Mouse (Mus musculus): Measurements from ENCODE around the gene Hsf2bp. TPM values are rescaled to one million over a fixed set of nuclear protein-coding genes. Genes with fewer than 3 reads are reported as not detected.
A peak's percentile ranks its signal among the peaks of the same experiment; 100 is the strongest.
"Not testable (repeated sequence)": the region's sequence is repeated elsewhere in the genome, so short reads cannot be mapped to it uniquely, and the experiment has no call there.

Gene Hsf2bp
- under 1 TPM; 0.76 to 0.83 TPM for total RNA-seq (2021)
- long read RNA-seq, experiment 1: 0 reads
- long read RNA-seq, experiment 2, partial matches to known transcripts: 0 of 1 reads
- long read RNA-seq, experiment 2, other reads (novel, unspliced or antisense): 1 of 1 reads

- DNase-seq: peak; percentile 81
- intact Hi-C loops (cut with DNase I): loop anchor here (10.0 kb wide), 1 partner anchor 521 kb away; the partner anchor contains the start of gene Wdr4
Observed at GRCm38 (mm10) chr17:32035609-32036508, at the start of gene Hsf2bp, which contains the start of gene Rrp1b. TSS of gene Hsf2bp (minus strand) at chr17:32036349. TSS of gene Rrp1b (plus strand) at chr17:32036100.

GRCm38 (mm10) chr17:32083351-32083750, 47.2 kb upstream of the Hsf2bp start:
- intact Hi-C loops (cut with DNase I): no loop called here
- DNase-seq: no peak

DNA sequence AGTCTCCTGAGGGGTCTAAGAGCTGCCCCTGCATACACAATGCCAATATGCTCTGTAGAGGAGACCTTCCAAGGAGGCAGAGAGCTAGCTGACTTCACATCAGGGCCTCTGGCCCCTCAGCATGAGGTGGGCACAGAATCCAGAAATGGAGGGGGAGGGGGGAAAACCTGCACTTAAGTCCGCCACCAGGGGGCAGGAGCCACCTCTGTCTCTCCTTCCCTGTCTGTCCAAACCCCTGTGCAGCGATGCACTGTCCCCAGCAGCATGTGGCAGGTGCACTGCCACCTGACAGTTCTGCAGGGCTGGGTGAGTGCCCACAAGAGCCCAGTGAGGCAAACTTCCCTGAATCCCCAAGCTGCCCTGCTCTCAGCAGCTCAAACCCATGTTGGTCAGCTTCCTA, 39.0 kb upstream of the Hsf2bp start:
- DNase-seq: peak; percentile 57 to 70
- intact Hi-C loops (cut with DNase I): loop anchor here (2.0 kb wide), 2 partner anchors 136 to 390 kb away; no protein-coding TSS in a partner anchor

GRCm38 (mm10) chr17:32074658-32075057, 38.5 kb upstream of the Hsf2bp start:
- no peak for DNase-seq
- intact Hi-C loops (cut with DNase I): loop anchor here (2.0 kb wide), 2 partner anchors 136 to 390 kb away; no protein-coding TSS in a partner anchor

DNA sequence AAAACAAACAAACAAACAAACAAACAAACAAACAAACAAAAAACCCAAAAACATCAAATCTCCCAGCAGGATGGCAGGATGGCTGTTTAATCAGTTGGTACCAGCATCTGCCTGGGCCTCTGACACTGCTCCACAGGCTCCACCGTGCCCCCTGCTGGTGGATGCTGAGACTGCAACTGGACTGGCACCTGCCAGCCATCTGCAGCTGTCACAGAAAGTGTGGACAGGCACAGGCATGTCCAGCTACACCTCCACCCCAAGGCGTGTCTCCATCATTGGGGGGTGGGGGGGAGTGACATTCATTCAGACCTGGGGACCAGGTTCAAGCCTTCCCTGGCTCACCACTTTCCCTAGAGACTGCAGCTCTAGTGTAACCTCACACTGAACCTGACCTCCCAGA, 37.2 kb upstream of the Hsf2bp start:
- intact Hi-C loops (cut with DNase I): loop anchor here (1.0 kb wide), 1 partner anchor 46 kb away; no protein-coding TSS in a partner anchor
- peak; percentile 86 to 94 for DNase-seq

DNA sequence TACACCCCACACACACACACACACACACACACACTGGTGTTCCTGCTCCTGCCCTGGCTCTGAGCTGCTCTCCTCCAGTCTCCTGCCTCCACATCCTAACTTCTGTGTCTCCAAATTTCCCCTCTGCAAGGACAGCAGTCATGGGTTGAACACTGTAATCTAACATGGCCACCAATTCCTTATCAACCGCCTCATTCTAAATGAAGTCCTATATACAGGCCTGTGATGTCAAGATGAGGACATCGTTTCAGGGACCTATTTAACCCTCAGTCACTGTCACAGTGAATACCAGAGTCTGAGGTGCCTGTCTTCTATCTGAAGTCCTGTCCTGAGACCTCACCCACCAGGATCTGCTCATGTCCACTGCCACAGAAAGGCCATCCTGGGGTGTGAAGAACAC, 32.7 kb upstream of the Hsf2bp start:
- no peak for DNase-seq
- intact Hi-C loops (cut with DNase I): no loop called here

DNA sequence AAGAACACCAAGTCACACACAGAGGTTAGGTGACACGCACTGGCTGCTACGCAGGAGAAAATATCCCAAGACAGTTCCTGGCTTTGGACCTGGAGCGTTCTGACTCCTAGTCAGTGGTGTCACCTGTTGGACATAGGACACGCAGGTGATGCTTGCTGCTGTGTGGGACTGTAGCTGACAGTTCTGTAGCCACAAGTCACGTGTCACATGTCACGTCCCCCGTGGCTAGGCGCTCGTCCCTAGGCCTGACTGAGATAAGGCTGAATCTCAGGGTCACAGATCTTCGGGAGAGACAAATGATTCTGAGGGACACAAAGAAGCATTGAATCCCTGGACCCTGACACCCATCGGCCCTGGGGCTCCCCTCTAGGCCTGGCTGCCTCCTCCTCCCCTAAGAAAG, 32.2 kb upstream of the Hsf2bp start:
- DNase-seq: no peak
- intact Hi-C loops (cut with DNase I): no loop called here

DNA sequence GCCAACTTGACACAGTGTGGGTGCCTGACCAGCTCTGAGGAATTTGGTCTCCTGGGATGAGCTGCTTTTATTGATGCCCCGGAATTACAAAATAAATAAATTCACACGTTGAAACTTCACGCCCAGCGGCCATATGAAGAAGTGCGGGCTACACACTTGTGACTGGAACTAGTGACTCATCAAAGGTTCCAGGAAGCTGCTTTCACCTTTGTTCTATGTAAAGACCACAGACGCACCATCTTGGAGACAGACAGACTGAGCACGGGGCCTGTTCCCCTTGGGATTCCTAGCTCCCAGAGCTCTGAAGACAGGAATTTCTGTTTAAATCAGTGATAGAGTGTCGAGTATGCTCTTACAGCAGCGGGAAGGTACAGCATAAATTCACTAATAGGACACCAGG, 31.4 kb upstream of the Hsf2bp start:
- DNase-seq: no peak
- intact Hi-C loops (cut with DNase I): no loop called here

DNA sequence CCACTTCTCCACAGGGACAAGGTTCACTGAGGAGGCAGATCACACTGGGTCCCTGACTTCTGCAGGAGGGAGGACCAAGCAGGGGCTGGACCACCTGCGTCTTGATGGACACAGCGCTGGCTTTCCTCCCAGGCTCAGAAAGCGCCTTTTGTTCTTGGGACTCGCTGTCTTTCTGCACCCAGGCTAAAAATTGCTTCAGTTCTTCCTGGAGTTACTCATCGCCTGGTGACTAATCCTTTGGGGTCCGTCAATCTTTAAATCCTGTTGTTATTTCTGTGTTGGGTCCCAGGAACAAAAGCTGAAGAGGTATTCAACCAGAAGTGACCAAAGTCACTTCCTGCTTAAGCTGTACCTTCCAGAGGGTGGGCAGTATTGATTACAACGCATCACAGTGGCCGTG, 28.6 kb upstream of the Hsf2bp start:
- DNase-seq; intact Hi-C loops (cut with DNase I): not testable (repeated sequence)

DNA sequence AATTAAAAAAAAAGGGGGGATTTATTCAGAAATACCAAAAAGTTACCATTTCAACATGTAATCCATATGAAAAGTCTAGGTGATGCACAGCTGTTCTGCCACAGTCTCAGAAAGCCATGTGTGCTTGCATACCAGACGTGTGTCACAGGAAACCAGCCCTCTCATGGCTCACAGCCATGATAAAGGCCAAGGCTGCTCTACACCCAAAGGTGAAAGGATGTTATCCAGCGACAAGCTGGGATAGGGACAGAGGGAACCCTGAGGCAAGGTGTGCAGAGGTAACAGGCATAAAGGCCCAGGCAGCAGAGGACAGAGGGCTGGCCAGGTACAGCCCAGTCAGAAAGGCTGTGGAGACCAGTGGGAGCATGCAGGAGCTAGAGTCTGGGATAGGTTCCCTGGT, 27.5 kb upstream of the Hsf2bp start:
- intact Hi-C loops (cut with DNase I): no loop called here
- no peak for DNase-seq

GRCm38 (mm10) chr17:32061219-32061618, 25.1 kb upstream of the Hsf2bp start:
- no peak for DNase-seq
- intact Hi-C loops (cut with DNase I): no loop called here

- intact Hi-C loops (cut with DNase I): no loop called here
- DNase-seq: no peak
Observed at GRCm38 (mm10) chr17:32059084-32059483, 22.9 kb upstream of the Hsf2bp start.

DNA sequence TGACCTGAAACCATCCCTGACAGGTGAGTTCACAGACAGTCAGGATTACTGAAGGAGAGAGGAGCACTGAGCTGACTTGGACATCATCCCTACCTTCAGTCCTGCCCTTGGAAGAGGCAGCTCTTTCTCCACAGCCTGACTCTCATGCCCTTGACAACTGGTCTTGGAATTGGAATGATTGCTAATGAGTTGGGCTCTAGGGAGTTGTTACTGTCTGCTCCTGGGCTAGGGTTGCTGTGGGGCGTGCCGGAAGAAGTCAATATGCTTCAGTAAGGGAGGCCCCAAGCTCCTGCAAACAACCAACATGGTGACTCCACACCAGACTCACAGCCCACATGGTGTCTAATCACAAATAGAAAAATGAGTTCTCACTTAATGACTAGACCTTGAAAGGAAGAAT, 21.7 kb upstream of the Hsf2bp start:
- no peak for DNase-seq
- intact Hi-C loops (cut with DNase I): no loop called here

- intact Hi-C loops (cut with DNase I): no loop called here
Observed at GRCm38 (mm10) chr17:32053677-32054076, 17.5 kb upstream of the Hsf2bp start.

GRCm38 (mm10) chr17:32052237-32053080, 16.3 kb upstream of the Hsf2bp start:
- intact Hi-C loops (cut with DNase I): no loop called here
- DNase-seq: peak; percentile 27 to 32

More at GRCm38 (mm10) chr17:32053677-32054076, 17.5 kb upstream of the Hsf2bp start:
- DNase-seq: no peak

GRCm38 (mm10) chr17:32050609-32051008, 14.5 kb upstream of the Hsf2bp start:
- intact Hi-C loops (cut with DNase I): no loop called here
- no peak for DNase-seq

GRCm38 (mm10) chr17:32049914-32050313, 13.8 kb upstream of the Hsf2bp start:
- intact Hi-C loops (cut with DNase I): loop anchor here (2.0 kb wide), 1 partner anchor 263 kb away; no protein-coding TSS in a partner anchor

GRCm38 (mm10) chr17:32048351-32048750, 12.2 kb upstream of the Hsf2bp start:
- intact Hi-C loops (cut with DNase I): loop anchor here (2.0 kb wide), 1 partner anchor 264 kb away; no protein-coding TSS in a partner anchor
- DNase-seq: no peak

More at GRCm38 (mm10) chr17:32049914-32050313, 13.8 kb upstream of the Hsf2bp start:
- DNase-seq: no peak

- intact Hi-C loops (cut with DNase I): no loop called here
- no peak for DNase-seq
Observed at GRCm38 (mm10) chr17:32046541-32046940, 10.4 kb upstream of the Hsf2bp start.

- no peak for DNase-seq
- intact Hi-C loops (cut with DNase I): no loop called here
Observed at GRCm38 (mm10) chr17:32040263-32040662, 4.1 kb upstream of the Hsf2bp start.
